Mouse (Mus musculus): Measurements from ENCODE around the gene Hoxa4. TPM values are rescaled to one million over a fixed set of nuclear protein-coding genes. Genes with fewer than 3 reads are reported as not detected.

Hoxa4 gene
- polyA plus RNA-seq, 1 experiment from 2014 or later: not detected

DNA sequence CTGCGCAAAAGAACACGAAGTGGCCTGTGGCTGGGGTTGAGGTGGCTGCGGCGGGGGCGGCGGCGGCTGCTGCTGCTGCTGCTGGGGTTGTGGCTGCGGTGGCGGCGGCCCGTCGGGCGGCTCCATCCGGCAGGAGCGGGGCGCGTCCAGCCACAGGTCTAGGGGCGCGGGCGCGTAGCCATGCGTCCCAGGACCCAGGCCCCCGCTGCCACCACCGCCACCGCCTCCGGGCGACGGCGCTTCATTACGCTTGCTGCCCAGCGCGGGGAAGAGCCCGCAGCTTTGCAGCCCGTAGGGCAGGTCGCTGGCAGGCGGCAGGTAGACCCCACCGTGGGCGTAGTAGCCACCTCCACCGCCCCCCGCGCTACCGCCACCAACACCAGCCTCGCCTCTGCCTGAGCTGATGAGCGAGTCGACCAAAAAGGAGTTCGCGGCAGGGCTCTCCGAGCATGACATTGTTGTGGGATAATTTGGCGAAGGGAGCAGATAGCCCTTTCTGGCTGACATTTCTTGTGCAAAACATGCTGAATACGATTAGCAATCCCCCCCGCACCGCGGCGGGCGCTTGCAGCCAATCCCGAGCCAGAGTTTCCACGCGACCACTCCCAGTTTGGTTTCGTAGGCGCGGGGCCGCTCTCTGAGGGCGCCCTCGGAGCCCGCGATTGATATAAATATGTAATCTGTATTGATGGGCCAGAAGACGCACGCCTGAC lies 43.0 kb upstream of the Hoxa4 start:
- Histone ChIP-seq H3K9ac (no peak overlapping the region), H3K27ac (no peak overlapping the region), H3K4me2 (no peak overlapping the region), H3K4me1 (no peaks in the 10 kb centered on the region), H3K9me3 (replicated peaks) (no peaks in the 10 kb centered on the region), H3K36me3 (ENCODE audit: poor library complexity, severe bottlenecking) (no peaks in the 10 kb centered on the region), H3K27me3 (peaks cover 98% of the 10 kb centered on the region), H3K4me3 (no peak overlapping the region)
- ATAC-seq: no peak
- 2% methylated on average over 66 of the region's 68 CpGs for WGBS

DNA sequence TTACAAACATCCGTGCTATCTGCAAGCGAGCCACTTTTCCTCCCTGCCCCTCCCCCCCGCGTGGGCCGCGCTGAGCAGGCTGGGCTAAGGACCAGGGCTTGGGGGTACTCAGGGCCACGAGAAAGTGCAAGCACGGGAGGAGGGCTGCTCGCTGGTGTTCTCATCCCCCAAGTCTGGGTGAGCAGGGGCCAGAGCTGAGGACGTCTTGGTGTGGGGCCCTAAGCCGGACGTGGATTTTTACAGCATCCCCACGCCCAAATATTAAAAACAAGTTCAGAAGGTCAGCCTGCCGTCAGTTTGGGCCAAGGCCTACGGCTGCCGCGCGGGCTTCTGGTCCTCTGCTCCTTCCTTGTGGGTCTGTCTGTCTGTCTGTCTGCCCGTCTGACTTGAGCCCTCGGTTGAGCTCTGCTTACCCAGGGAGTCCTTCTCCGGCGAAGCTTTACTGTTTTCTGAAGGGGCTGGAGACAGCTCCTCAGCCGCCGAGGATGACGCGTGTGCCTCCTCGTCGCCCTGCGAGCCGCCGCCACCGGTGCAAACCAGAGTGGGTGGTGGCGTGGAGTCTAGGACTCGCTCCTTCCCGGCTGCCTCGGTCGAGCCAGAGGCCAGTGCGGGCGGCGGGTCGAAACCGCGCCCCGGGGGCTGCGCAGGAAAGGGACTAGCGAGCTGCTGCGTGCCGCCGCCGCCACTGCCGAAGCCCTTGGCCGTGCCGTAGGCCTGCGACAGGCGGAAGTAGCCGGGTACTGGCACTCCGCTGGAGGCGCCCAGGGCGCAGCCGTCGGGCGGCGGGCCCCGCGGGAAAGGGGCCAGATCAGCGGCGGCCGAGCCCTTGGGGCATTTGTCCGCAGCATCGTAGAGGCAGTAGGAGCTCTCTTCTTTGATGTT lies 42.2 kb upstream of the Hoxa4 start:
- 2% methylated on average over 70 of the region's 70 CpGs for WGBS
- no peak for ATAC-seq

DNA sequence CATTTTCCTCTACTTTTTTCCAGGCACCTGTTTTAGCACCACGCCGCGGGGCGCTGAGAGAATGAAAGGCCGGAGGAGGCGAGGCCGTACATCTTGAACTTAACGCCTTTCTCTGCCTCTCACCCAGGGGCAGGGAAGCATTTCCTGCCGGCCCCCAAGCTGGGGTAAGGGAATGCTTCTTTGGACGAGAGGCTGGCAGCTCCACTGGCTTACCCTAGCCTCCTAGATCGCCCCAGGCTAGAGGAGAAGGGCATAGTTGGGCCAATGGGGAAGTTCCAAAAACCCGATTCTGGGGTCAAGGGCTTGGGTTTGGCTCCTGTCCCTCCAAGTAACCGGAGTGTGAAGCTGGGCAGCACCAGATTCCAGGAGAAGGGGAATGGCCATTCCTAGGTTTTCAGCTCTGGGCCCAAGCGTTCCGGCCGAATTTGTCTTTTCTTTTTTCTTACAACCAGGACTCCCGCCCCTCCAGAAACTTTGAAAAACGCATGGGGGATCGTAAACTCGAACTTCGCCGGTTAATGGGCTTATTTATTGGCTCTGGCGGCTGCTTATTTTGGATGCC lies 41.5 kb upstream of the Hoxa4 start:
- H3K27me3 ChIP-seq: peaks cover 97% of the 10 kb centered on the region
- no peak overlapping the region for H3K9ac ChIP-seq
- H3K27ac ChIP-seq: no peak overlapping the region
- no peak overlapping the region for H3K4me3 ChIP-seq
- 2% methylated on average over 23 of the region's 23 CpGs for WGBS
- no peaks in the 10 kb centered on the region for H3K36me3 ChIP-seq (ENCODE audit: poor library complexity, severe bottlenecking)
- ATAC-seq: no peak
- no peak overlapping the region for H3K4me2 ChIP-seq
- no peaks in the 10 kb centered on the region for H3K9me3 ChIP-seq (replicated peaks)
- no peaks in the 10 kb centered on the region for H3K4me1 ChIP-seq

More for the DNA sequence above, 42.2 kb upstream of the Hoxa4 start:
- no peak overlapping the region for H3K4me2 ChIP-seq
- no peaks in the 10 kb centered on the region for H3K4me1 ChIP-seq
- peaks cover 98% of the 10 kb centered on the region for H3K27me3 ChIP-seq
- no peaks in the 10 kb centered on the region for H3K9me3 ChIP-seq (replicated peaks)
- no peak overlapping the region for H3K9ac ChIP-seq
- no peak overlapping the region for H3K4me3 ChIP-seq
- no peak overlapping the region for H3K27ac ChIP-seq
- H3K36me3 ChIP-seq (ENCODE audit: poor library complexity, severe bottlenecking): no peaks in the 10 kb centered on the region

DNA sequence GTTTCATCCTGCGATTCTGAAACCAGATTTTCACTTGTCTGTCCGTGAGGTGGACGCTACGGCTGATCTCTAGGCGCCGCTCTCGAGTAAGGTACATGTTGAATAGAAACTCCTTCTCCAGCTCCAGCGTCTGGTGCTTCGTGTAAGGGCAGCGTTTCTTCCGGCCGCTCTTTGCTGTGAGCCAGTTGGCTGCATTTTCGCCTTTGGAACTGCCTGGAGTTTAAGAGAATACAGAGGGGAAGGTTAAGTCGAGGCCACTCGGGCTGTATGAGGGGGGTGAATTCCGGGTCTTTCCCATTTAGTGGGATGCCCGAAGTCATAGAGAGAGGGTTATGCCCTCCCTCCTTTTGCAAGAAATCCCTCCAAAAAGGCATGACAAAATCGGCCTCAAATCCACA lies 41.0 kb upstream of the Hoxa4 start:
- H3K36me3 ChIP-seq (ENCODE audit: poor library complexity, severe bottlenecking): no peaks in the 10 kb centered on the region
- no peaks in the 10 kb centered on the region for H3K4me1 ChIP-seq
- no peak overlapping the region for H3K4me2 ChIP-seq
- no peak overlapping the region for H3K4me3 ChIP-seq
- peaks cover 97% of the 10 kb centered on the region for H3K27me3 ChIP-seq
- no peak overlapping the region for H3K27ac ChIP-seq
- ATAC-seq: no peak
- WGBS: under 1% methylated on average over 18 of the region's 18 CpGs
- no peaks in the 10 kb centered on the region for H3K9me3 ChIP-seq (replicated peaks)
- no peak overlapping the region for H3K9ac ChIP-seq

DNA sequence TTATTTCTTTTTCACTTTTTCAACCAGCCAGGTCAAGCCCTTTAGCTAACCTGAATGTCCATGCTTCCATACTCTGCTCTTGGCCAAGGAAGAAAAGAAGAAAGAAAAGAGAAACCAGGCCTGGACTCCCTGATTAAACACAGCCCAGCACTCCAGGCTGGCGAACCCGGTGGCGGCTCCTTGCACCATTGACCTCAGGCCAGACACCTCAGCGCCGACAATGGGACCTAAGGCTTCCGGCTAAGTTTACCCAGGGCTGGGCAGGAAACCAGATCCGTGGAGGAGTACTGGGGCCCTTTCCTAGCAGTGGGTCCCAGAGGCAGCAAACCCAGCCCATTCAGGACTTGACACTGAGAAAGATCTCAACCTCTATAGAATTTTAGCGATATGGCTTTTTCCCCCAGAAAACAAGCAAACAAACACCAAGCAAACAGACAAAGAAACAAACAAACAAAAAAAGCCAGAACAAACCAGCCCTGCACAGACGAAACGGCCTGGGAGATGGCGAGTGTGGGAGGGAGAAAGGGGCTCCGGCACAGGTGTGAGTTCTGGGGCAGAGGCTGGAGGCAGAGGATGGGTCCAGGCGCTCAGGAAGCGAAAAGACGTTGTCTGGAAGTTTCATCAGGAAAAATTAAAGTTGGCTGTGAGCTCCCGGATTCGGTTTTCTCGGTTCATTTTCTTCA lies 40.5 kb upstream of the Hoxa4 start:
- peaks cover 97% of the 10 kb centered on the region for H3K27me3 ChIP-seq
- no peaks in the 10 kb centered on the region for H3K4me1 ChIP-seq
- ATAC-seq: no peak
- no peaks in the 10 kb centered on the region for H3K36me3 ChIP-seq (ENCODE audit: poor library complexity, severe bottlenecking)
- 2% methylated on average over 18 of the region's 18 CpGs for WGBS
- no peak overlapping the region for H3K4me2 ChIP-seq
- H3K9me3 ChIP-seq (replicated peaks): no peaks in the 10 kb centered on the region
- H3K9ac ChIP-seq: no peak overlapping the region
- no peak overlapping the region for H3K4me3 ChIP-seq
- no peak overlapping the region for H3K27ac ChIP-seq

DNA sequence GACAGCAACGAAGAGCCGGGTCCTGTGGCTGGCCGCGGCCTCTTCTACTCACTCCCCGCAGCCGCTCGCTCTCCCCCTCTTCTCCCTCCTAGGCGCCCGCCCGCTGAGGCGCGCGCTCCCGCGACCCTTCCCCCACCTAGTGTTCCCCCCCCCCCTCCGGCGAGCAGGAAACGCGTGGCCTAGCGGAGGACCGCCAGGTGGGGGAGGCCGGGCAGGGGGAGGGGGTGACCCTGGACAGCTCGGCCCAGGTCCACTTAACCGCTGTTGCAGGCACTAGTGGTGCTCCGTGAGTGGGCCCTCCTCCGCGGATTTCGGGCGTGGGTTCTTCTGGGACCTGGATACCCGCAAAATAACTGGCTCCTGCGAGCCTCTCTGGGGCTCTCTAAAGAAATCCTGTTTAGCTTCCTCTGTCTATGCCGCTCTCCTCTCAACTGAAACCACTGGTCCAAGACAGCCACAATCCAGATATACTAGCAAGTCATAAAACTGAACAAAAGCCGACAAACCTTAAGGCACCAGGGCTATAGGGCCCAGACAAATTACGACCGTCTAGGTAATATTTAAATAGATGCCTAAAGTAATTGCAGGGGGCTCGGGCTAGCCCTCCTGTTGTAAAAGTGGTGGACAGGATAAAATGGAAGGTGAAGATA lies 39.1 kb upstream of the Hoxa4 start, which contains the start of gene Hoxa9:
Hoxa9 (minus strand) TSS at position 574 of the 650 bp plus-strand sequence.
- Histone ChIP-seq H3K9ac (no peak within 1 kb of the TSS), H3K4me3 (no peak within 1 kb of the TSS), H3K27ac (no peak within 1 kb of the TSS), H3K9me3 (replicated peaks) (no peaks in the 10 kb centered on the region), H3K36me3 (ENCODE audit: poor library complexity, severe bottlenecking) (no peaks in the 10 kb centered on the region), H3K4me1 (no peaks in the 10 kb centered on the region), H3K27me3 (peaks cover 97% of the 10 kb centered on the region), H3K4me2 (no peak within 1 kb of the TSS)
- no peak for ATAC-seq
- WGBS: 1% methylated on average over 26 of the region's 36 CpGs

DNA sequence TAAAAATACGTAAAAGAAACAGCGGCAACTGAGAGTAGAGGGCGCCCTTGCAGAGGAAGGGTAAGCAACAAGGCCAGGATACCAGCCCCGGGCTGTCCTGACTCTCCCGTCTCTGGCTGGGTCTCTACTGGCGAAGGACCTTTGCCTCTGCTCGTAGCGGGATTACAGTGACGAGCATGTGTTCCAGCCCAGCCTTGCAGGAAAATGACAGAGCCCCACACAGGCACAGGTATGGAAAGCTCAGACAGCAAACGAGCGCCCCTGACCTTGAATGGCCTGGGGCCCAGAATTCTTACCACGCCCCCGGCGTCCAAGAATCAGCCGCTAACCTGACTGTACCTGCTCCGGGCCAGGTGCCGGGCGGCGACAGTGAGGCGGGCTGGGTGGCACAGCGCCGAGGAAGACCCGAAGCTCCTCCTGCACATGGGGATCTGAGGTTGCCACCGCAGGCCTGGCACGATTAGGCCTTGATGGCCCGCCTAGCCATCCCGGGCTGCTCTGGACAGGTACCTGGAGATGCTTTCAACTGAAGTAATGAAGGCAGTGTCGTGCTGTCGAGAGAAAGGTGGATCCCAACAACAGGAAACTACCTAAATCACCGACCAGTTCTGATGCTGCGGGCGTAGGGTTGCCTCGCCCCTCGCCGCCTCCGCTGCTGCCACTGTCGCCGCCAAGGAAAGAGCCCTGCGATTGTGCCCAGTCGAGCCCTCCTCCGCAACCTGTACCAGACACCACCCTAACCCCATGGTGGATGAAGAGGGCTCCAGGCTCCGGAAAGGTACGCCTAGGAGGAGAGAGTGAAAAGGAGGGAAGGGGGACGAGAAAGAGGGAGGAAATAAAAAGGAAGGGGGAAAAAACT lies 38.2 kb upstream of the Hoxa4 start:
- Histone ChIP-seq H3K9ac (no peak overlapping the region), H3K36me3 (ENCODE audit: poor library complexity, severe bottlenecking) (no peaks in the 10 kb centered on the region), H3K27ac (no peak overlapping the region), H3K4me2 (no peak overlapping the region), H3K4me1 (no peaks in the 10 kb centered on the region), H3K27me3 (peaks cover 97% of the 10 kb centered on the region), H3K9me3 (replicated peaks) (no peaks in the 10 kb centered on the region), H3K4me3 (no peak overlapping the region)
- no peak for ATAC-seq
- 1% methylated on average over 44 of the region's 44 CpGs for WGBS

DNA sequence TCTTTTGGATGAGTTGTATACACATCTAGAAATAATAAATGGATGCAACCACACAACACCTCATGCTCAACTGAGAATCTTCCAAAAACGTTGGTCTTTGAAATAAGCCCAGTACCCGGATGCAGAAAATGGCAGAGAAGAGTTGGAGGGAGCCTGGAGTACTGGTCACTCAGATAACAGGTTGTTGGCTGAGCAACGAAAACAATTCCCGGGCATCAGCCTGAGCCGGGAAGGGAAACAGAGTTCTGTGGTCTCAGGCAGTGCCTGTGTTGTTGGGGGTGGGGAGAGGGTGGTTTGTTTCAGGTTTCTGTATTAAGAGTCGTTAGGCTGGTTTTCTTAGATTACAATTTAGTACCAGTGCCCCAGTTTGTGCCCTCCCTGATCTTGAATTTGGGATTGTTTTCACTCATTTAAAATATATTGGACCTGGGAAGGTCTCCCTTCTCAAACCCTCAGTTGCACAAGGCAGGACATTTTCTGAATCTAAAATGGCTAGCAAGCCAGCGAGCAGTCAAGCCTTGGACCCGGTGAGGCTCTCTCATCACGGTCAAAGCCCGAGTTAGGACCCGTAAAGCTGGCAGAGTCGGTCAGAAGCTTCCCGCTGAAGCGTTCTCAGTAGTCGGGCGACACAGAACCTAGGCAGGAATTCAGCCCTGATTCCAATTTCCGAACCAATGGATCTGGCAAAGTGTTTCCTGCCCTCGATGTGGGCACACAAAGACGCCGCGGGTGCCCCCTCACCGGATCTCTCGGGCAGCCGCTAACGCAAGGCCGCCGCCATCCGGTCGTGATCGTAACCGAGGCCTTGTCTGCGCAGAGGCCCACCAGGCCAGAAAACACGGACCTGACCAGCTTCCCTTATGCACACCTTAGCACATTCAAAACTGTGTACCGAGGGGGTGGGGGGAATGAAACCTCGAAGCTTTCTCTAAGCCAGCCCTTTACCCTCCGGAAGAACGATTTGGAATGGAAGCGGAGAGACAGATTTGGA lies 37.2 kb upstream of the Hoxa4 start:
- no peak for ATAC-seq
- 1% methylated on average over 38 of the region's 38 CpGs for WGBS
- H3K9ac ChIP-seq: no peak overlapping the region
- no peak overlapping the region for H3K4me3 ChIP-seq
- no peaks in the 10 kb centered on the region for H3K9me3 ChIP-seq (replicated peaks)
- no peaks in the 10 kb centered on the region for H3K36me3 ChIP-seq (ENCODE audit: poor library complexity, severe bottlenecking)
- H3K4me2 ChIP-seq: no peak overlapping the region
- no peak overlapping the region for H3K27ac ChIP-seq
- H3K4me1 ChIP-seq: no peaks in the 10 kb centered on the region
- peaks cover 97% of the 10 kb centered on the region for H3K27me3 ChIP-seq

DNA sequence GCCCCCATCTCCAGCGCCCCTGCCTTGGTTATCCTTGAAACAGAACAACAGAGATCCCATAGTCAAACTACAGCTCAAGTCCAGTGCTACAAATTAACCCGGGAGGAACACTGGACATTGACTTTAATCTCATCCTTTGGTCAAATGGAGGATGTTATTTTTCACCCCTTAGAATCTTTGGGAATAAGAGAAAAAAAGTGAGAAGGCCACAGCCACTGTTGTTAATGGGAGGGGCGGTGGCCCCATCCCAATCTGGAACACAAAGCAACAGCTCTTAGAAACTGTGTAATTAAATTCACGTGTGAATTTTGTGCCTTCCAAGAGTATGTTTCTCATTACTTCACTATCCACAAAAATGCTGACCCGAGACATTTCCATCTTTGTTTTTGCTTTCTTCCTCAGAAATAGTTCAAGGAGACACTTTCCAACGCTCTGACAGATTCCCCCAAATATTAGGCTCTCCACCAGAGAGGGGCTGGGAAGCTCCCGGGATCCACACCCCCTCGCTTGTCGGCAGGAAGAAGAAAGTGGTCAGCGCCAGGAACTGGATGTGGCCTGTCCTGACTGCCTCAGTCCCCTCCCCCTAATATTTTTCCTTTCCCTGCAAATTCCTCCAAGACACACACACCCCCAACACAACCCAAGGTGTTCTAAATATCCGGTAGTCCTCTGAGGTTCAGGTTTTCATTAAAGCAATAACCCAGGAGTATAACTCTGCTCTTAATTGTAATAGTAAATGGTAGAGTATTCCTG lies 36.1 kb upstream of the Hoxa4 start:
- H3K36me3 ChIP-seq (ENCODE audit: poor library complexity, severe bottlenecking): no peaks in the 10 kb centered on the region
- H3K4me2 ChIP-seq: no peak overlapping the region
- no peak for ATAC-seq
- no peak overlapping the region for H3K27ac ChIP-seq
- H3K4me1 ChIP-seq: no peaks in the 10 kb centered on the region
- H3K9me3 ChIP-seq (replicated peaks): no peaks in the 10 kb centered on the region
- H3K4me3 ChIP-seq: no peak overlapping the region
- WGBS: 2% methylated on average over 11 of the region's 11 CpGs
- peaks cover 97% of the 10 kb centered on the region for H3K27me3 ChIP-seq
- no peak overlapping the region for H3K9ac ChIP-seq

Data from forebrain, embryonic 13.5 days (tissue).